Mouse (Mus musculus) gastrocnemius, adult 18-20 months (tissue): Measurements from ENCODE around the gene Zfyve19. TPM values are rescaled to one million over a fixed set of nuclear protein-coding genes. Genes with fewer than 3 reads are reported as not detected.

Experiments
- DNase-seq: peaks from one replicate; pipeline ENCODE4 v3.0.0; 2021; ENCODE audit warnings: low spot score
- long read RNA-seq, 2 experiments: library from polyadenylated mRNA; stranded (forward); transcript quantifications; one replicate each; pipeline ENCODE4 v2.0.0; 2021
- total RNA-seq, 2 experiments: library from RNA; stranded (reverse); gene quantifications; 2 replicates each; pipeline ENCODE4 v1.2.3; 2021

Zfyve19 gene
- total RNA-seq = 10 to 100 TPM; 13.8 to 14.4 TPM
- long read RNA-seq, experiment 1, transcript Zfyve19-201 (11 exons, 2,008 nt) = major isoform, 7 of 10 reads
- long read RNA-seq, experiment 1, partial matches to known transcripts = 0 of 10 reads
- long read RNA-seq, experiment 1, other reads (novel, unspliced or antisense) = 3 of 10 reads
- long read RNA-seq, experiment 2, transcript Zfyve19-201 (11 exons, 2,008 nt) = major isoform, 7 of 11 reads
- long read RNA-seq, experiment 2, partial matches to known transcripts = 1 of 11 reads
- long read RNA-seq, experiment 2, other reads (novel, unspliced or antisense) = 3 of 11 reads

DNA sequence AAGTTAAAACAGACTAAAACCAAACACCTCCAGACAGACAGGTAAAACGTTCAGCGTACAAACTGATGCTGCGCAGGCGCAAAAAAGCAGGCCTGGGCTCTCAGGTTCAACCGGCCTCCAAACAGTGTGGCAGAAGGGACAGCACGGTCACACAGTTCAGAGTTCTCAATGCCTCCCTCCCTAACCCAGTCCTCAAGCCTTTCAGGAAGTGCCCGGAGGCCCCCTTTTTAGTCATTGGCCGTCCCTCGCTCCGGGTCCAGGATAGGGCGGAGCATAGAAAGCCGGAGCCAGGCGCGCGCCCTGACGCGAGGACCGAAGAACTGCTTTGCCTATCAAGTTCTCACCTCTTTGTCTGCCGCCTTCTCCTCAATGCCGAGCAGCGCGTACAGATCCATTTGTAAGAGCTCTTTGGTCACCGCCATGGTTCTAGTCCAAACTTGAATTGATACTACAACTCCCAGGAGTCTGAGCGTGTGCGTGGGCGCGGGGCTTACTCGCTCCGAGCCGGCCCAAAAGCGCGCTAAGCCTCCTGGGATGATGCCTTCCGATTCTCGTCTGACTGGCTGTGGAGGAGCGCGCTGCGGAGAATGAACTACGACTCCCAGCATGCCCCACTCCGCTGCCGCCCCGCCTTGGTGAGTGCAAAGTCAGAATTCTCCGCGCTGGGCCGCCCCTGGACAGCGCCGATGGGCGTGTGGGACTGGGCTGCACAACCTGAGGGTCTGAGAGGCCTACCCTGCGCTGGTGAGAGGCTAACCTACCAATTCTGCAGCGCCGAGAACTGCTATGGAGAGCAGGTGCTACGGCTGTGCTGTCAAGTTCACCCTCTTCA, at the start of gene Zfyve19, which contains the start of gene Dnajc17:
Gene Zfyve19 (plus strand): TSS at position 274 of the 832 bp plus-strand sequence.
Gene Dnajc17 (minus strand): TSS at position 452 of the 832 bp plus-strand sequence.
- peak; percentile 95 for DNase-seq

DNA sequence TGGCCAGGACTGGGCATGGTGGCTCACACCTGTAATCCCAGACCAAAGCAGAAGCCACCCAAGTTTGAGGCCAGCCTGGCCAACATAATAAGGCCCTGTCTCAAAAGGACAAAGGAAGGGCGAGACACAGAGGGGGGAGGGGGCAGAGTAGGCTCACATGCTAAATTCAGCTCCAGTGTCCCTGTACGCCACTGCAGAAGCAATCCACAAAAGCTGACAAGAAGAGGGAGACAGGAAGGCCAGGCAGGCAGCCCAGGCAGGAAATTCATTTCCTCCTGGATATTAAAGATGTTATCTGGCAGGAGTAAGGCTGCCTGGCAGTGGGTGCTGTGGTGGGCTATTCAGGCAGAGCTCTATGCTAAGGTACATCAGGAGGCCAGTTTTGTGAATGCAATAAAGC, 47.2 kb upstream of the Zfyve19 start:
- DNase-seq = no peak

DNA sequence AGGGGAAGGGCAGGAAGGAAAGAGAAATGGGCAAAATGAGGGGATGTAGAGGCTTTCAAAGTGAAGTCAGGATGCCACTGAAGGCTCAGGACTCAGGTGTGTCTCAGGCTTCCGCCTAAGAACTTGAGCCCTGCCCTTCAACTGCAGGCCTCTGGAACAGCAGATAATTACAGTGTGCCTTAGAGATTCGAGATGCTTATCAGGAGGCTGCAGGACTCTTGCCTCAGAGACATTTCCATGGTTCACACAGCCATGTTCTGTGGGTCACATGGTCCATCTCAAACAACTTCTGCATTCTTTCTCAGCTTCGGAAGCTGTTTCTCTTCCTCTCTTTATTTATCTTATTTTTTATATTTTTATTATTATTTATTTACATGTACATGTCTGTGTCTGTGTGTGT, 45.3 kb upstream of the Zfyve19 start:
- no peak for DNase-seq

DNA sequence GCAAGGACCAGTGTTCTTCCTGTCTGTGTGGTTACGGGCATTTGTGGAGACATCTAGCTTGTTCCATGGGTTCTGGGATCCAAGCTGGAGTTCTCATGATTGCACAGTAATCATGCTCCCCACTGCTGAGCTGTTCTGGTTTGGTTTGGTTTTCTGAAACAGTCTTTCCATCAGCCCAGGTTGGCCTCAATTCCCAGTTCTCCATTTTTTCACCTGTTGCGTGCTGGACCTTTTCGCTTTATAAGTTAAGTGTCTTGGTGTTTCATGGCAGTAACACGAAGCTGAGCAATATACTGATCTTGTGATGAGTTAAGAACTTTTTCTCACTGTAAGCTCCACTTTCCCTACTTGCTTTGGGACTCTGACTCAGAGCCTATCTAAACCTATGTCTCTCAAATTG, 44.4 kb upstream of the Zfyve19 start:
- no peak for DNase-seq

DNA sequence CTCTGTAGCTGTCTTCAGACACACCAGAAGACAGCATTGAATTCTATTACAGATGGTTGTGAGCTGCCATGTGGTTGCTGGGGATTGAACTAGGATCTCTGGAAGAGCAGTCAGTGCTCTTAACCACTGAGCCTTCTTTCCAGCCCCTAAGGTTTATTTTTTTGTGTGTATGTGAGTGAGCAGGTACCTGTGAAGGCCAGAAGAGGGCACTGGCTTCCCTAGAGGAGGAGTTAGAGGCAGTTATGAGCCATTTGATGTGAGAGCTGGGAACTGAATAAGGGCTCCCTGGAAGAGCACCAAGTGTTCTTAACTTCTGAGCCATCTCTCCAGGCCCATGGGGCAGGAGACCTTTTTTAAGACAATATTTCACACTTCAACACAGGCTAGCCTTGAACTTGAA, 43.0 kb upstream of the Zfyve19 start:
- no peak for DNase-seq

DNA sequence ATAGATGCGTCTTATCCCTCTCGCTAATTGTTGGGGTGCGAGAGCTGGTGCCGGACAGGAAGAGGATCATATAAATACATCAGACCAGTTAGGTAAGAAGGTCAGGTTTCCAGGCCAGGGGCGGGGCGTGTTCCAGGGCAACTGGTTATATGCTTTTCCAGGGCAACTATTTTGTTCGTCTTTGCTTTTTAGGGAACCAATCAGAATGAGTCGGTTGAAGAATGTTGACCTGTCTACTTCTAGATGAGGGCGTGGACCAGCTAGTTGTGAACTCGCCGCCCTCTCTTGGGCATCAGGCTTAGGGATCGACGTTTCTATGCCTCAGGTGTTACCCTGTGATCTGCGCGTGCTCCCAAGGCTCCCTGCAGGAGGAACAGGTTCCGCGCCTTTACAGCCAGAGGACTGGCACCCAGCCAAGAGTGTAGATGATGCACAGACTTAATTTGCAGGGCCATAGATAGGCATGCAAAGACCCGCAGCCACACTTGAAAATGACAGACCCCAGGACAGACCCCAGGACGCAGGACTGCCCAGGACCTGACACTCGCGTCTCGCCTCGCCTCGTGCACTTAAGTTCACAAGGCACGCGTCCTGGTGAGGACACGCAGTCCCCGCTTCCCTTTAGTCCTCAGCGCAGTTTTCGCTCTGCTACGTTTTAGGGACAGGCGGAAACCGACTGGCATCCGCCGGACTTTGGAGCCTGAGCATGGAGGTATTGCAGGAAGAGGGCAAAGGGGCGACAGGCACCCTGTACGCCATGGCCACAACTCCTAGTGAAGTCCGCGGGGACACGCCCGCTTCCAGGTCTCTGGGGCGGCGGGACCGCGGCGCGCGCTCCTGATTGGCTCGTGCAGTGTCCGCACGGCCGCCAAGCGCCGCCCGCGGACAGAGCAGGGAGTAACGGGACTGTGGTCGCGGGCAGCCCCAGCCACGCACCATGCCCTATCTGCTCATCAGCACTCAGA, 41.2 kb upstream of the Zfyve19 start, which contains the start of gene Gchfr:
Gene Gchfr (plus strand): TSS at position 873 of the 965 bp plus-strand sequence.
- DNase-seq = peak; percentile 36

DNA sequence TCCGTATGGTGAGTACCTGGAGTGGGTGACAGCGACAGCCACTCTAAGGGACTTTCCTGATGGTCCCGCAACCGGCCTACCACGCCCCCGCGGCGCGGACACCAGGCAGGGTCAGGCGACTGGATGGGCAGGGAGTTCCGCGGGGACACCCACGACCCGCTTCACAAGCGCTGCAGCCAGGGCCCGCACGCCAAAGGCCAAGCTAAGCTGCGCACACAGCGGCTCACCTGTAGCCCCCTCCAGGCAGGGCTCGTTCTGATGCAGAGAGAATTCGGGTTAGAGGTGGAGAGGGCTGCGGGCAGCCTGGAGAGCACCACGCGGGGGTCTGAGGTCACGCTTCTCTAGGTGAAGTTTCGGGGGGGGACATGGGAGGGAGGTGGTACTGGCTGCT, 40.6 kb upstream of the Zfyve19 start:
- no peak for DNase-seq

DNA sequence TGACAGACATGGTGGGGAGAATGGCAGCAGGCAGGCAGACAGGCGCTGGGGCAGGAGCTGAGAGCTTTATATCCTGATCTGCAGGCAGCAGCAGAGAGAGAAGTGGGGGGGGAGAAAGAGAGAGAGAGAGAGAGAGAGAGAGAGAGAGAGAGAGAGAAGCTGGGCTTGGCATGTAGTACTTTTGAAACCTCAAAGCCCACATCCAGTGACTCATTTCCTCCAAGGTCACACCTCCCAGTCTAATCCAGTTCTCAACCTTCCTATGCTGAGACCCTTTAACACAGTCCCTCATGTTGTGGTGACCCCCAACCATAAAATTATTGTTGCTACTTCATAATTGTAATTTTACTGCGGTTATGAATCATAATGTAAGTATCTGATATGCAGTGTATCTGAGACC, 38.1 kb upstream of the Zfyve19 start:
- no peak for DNase-seq

DNA sequence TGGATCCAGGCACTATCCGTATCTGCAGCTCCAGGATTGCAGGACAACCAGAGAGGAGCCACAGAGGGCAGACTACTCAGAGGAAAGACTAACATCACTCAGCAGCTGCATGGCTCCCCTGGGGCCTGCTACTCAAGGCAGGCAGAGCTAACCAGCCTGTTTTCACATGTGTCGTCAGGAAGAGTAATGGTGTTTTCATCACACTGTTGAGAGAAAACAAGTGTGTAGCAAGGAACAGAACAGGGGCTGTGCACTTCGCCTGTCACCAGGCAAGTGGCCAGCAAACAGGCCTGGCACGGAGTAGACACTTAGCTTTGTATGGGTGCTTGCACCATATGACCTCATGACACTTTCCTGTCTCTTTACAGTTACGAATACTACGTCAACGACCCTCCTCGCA, 36.8 kb upstream of the Zfyve19 start:
- no peak for DNase-seq

DNA sequence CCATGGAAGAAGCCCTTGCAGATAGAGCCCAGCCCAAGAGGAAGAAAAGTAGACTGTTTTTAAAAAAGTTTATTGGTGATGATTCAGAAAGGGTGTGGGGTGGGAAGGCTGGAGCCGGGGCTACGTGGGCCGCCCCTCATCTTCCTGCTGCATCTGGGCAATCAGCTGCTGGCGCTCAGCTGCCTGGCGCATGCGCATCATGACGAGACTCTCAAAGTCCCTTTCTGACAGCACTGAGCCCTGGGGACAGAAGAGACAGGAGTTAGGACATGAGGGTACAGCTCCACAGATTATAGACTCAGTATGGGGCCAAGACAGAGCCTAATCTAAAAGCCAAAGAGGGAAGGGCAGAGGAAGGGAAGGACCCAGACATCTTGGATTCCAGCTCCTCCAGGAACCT, 36.0 kb upstream of the Zfyve19 start:
- DNase-seq = no peak

DNA sequence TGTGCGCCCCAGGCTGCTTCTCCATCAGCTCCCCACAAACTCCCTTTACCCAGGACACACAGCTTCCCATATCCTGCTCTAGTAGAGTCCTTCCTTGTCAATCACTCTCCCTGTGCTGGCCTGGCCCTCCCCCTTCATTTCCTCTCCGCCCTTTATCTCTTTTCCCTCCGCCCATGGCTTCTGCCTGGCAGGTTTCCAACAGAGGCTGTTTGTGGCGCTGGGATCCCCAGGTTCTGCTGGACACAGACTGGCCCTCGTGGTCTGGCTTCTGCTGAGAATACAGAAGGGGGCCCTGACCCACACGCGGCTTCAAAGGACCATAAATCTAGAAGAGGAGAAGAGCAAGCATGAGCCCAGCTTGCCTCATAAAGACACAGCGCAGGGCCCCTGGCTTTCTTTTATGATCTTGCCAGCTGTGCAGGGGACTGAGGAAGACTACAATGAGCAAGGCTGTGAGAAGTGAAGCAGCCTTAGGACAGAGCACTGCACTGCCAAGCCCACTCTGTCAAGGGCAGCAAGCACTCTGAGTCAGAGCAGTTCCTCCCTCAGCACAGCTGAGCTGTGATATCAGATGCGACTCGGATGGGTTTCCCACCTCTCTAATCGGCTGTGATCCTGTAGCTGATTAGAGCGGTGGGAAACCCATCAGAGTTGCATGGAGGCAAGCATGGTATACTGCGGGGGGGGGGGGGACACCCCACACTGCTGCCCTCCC, 35.4 kb upstream of the Zfyve19 start:
- no peak for DNase-seq

DNA sequence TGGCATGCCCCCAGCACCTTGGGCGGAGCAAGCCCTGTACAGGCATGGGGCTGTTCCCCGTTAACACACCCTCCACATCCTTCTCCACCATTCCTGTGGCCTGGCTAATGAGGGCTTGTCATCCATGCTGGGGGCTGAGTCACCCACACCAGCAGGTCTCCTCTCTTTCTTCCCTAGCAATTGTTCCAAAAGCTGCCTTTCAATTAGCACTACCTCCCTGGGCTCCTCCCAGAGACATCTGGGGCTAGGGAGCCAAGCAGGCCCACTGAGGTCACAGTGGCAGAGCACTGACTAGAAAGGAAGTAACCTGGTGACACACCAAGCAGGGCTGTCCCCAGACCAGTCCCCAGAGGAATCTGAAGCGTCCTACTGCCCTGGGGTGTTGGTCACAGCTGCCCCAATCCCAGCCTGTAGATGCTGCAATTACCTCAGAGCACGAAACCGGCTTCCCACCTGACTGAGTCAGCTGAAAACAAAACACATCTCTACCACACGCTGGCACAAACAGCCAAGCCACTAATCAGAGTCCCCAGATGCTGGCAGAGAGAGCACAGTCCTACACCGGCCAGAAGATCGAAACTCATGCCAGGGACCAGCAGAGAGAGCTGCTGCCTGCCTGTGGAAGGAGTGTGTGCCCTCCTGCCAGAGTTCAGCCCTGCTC, 34.3 kb upstream of the Zfyve19 start, which contains the start of gene Gm14137:
Gene Gm14137 (plus strand): TSS at position 519 of the 661 bp plus-strand sequence.
- no peak for DNase-seq

DNA sequence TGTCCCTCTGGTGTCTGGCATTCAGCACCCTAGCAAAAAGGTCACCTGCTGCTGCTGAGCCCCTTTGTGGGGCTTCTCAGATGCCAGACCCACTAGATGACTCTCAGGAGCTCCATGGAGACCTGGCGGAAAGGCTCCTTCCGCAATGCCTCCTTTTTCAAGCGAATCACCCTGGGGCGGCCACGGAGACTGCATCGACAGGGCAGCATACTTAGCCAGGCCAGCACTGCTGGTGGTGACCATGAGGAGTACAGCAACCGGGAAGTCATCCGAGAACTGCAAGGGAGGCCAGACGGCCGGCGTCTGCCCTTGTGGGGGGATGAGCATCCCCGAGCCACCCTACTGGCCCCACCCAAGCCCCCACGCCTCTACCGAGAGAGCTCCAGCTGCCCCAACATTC, 33.6 kb upstream of the Zfyve19 start:
- DNase-seq = no peak

DNA sequence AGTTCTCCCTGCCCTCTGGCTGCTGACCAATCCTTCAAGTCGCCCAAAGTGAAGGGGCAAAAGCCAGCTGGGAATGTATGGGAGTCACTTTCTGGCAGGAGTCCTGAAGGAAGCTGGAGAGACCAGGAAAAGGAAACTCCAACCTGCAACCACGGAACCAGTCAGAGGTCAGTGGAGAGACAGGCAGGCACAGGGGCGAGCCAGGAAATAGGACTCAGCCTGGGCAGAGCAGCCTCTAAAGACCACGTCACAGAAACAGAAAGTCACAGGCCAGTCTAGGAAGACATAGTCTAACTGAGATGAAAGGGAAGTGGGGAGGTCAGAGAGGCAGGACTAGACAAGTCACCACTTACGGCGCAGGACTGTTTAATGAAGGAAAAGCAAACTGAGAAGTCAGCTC, 32.8 kb upstream of the Zfyve19 start:
- no peak for DNase-seq

DNA sequence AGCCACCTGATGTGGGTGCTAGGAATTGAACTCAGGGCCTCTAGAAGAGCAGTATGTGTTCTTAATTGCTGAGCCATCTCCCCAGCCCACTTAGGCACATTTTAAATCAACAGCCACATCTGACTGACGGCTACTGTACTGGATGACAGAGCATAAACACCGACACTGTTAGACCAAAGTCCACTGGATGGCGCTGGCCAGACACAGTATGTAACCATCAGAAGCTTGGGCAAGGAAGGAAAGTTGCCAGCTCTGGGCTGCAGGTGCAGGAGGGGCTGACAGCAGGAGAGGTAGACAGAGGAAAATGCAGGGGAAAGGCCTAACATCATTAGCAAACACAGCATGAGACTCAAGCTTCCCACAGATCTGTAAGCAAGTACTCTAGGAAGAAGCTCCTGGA, 31.7 kb upstream of the Zfyve19 start:
- DNase-seq = no peak

DNA sequence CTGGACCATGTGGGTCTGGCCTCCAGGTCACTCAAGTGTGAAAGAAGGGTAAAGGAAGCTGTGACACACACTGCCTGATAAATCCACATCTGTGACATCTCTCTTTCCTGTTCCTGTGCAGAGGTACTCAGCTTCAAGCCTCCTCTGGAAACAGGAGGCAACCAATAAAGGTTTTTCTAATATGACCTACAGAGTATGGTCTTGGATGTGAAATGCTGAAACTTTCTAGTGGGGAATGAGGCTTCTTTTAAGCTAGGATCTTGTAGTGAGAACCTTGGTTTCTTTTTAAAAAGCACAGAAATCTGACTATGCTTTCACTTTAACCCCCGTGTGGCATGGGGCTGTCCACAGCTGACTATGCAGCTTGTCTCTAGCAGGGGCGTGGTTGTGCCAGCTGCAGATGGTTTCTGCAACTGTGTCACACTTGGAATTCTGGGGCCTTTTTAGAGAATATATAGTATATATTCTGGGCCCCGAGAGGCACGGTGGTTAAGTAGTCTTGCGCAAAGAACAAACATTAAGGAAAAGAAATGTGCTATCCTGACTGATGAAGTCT, 31.0 kb upstream of the Zfyve19 start:
- DNase-seq = no peak

DNA sequence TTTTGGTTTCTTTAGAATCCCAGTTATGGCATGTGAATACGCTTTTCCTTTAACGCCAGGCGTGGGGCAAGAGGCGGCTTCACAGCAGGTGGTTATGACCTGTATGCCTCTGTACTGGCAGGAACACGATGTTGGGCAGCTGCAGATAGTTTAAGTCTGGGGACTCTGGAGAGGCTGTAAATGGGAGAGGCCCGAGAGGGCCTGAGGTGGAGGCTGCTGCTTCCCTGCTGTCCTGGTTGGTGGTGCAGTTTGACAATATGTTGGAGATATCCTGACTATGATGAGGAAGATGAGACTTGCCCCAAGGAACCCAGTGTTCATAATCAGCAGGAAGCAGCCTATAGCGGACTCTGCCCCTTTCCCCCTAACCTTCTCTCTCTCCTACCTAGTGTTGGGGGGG, 25.5 kb upstream of the Zfyve19 start:
- no peak for DNase-seq

DNA sequence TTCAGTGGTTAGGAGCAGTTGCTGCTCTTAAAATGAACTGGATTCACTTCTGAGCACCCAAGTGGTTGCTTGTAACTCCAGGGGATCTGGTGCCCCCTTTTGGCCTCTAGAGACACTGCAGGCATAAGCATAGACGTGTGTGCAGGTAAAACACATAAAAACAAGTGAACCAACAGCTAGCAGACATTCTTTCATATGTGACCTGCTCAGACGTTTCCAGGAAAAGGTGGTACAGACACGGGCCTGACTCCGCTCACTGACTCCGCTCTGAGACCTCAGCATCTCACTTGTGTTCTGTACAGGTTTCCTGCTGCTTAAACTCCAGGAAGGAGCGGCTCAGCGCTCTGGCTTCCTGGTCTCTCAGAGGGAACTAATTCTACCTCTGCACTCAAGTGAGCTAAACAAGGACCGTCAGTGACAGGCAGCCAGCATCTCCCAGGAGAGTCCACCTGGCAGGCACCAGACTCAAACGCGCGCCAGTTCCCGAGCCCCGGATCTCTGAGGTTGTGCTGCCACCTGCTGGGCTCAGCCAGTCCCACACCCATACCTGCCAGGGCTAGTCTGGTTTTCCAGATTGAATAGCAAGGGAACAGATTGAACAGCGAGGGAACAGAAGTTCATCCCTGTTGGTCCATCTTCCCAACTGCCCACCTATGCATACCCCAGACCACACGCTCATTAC, 19.2 kb upstream of the Zfyve19 start:
- DNase-seq = peak; percentile 89

DNA sequence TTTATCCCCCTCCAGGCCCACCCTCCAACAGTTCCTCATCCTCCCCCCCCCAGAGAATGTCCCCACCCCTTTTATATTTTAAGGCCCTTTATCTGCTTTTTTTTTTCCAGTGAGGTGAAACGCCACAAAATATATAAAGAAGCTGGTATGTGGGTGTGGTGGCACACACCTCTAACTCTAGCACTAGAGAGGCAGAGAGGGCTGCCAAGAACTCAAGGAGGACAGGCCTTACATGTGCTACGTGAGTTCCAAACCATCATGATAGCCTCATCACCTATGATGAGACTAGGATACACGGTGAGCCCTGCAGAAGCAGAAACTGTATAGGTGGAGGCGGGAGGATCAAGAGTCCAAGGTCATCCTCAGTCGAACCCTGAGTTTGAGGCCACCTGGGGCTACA, 17.4 kb upstream of the Zfyve19 start:
- DNase-seq = no peak
